Mouse (Mus musculus): ENCODE measurements at regions not wholly inside any gene's neighbourhood (a gene's known extent, or its start where the extent isn't known, plus 50 kb on each side); places are given as distances from the start of the nearest gene placed in this dataset.
A peak's percentile ranks its signal among the peaks of the same experiment; 100 is the strongest.
"Not testable (repeated sequence)": the region's sequence is repeated elsewhere in the genome, so short reads cannot be mapped to it uniquely, and the experiment has no call there.

DNA sequence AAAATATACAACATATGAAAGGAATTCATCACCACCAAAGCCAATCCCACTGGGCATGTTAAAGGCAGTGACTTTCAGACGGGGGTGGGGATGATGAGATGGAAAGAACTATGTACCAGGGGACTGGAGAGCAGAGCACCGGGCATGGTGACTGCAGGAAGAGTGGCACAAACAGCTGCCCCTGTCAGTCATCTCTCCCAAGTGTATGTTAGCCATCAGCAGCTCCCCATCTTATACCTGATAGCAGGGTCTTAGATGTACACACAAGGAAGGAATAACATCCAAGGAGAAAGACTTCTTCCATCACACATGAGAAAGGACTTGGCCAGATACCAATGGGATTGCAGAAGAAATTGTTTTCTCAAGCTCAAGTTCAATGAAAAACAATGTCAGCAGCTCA lies 257.2 kb downstream of the Nuak1 start:
- DNase-seq (ENCODE audit: low read depth): no peak

DNA sequence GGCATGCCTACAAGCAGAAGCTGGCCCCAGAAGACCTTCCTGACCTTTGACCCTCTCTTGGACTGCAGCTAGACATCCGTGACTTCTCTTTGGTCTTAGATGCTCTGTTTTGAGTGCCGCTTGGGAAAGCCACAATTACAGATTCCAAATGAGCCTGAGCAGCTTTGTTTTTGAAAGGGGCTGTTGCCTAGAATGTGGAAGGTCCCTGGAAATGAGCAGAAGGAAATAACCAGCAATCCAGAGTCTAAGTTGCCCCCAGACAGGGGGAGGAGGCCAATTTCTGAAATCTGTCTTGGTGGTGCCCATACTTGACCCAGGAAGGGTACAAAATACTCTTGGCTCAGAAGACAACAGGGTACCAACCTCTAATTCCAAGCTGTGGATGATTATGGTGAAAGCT lies 253.9 kb downstream of the Nuak1 start:
- no peak for DNase-seq (ENCODE audit: low read depth)

DNA sequence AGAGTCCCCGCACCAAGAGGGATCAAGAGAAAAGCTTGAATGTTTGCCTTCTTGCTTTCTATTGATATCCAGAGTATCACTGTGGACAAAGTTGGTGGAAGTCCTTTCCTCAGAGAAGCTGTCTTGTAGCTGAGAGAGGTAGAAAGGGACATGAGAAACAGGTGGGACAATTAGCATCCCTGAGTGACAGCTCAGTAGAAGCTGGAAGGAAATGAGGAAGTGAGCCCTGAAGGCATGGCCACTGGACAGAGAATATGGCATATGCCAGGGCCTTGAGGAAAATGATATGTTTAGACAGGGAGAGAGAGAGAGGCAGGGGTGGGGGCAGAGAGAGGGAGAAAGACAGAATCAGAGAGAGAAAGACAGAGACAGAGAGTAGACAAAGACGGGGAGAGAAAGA lies 241.4 kb downstream of the Nuak1 start:
- DNase-seq (ENCODE audit: low read depth): no peak

DNA sequence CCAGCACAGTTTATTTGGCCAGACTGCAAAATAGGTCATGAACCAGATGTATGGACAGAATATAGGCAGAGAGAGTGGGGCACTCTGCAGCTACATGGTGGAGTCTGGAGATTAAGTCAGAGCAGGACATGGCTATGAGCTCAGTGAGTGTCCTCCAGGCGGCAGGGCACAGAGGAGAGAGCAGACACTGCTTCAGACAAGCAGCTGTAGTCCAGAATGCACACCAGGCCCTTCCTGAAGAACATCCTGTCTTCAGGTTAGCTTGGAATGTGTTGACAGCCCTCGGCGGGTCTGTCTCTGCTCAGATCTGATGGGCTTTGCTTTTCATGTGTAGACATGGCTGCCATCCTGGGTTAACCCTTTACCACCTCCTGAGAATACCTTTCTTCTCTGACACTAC lies 238.6 kb downstream of the Nuak1 start:
- DNase-seq (ENCODE audit: low read depth): no peak

DNA sequence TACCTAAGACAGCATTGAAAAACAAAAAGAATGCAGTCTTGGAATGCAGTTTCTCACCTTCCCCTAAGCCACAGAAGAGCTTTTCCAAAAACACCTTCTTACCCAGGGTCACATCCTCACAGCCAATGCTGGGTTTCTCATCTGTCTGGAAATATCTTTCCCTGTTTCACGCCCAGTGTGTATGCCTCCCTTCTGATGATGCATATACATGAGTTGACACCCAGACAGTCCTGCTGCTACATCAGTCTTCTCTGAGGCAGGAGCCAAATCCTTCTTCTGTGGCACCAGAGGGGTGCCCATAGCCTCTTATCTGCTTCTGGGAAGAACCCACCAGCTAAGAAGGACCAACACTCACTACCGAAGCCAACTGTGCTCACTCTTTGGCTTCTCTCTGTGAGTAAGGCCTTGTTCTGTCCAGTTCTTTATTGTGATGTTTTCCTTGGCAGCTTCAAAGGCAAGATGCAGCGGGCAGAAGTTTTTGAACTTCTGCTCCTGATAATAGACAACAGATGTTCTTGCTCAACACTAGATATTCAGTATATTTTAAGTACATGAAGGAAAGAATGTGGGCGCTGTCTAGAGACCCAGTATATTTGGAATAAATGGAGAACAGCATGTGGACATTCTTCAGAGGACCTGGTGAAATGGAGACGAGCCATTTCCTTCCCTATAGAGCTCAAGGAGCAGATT lies 228.2 kb downstream of the Nuak1 start:
- no peak for DNase-seq (ENCODE audit: low read depth)

DNA sequence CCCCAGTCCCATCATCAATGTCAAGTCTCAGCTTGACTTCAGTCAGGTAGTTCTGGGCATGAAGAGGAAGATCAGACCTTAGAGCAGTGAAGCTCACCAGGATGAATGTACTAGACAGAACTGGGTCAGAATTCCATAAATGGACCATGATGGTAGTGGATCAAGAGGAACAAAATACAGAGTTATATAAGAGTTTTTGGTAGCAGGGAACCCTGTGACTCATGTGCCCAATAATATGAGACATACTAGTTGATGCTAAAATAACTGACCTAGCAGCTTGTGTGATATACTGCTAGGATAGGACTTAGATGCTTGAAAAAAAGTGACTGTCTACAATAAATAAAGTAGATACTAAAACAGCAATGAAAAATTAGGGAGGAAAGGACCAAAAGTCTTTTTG lies 225.6 kb downstream of the Nuak1 start:
- DNase-seq (ENCODE audit: low read depth): no peak

DNA sequence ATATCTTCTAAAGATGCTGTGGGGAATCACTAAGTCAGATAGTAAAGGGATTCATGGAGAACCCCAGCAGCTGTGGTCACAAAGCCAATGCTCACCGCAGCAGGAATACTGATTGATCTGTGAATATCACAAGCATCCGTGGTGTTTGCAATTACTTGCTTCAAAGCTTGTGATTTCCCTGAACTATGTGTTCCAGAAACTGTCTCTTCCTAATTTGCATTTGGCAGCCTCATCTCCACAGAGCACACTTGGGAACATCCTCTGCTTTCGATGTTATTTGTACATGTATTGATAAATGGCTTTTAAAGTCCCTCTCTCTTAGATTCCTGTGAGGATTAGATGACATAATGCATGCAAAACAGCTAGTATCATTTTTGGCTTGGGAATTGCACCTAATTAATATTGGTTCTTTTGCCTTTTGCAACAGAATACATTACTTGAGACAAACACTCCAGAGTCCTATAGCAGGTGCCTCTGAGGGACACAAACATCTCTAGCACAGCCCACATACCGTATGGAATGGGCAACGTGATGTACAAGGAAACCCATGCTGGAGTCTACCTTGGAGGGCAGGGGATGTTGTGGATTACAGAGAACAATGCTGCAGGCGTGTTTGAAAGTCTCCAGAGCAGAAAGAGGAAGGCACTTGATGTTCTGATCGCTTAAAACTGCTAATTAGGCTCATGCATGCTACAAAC lies 211.0 kb downstream of the Nuak1 start:
- no peak for DNase-seq (ENCODE audit: low read depth)

DNA sequence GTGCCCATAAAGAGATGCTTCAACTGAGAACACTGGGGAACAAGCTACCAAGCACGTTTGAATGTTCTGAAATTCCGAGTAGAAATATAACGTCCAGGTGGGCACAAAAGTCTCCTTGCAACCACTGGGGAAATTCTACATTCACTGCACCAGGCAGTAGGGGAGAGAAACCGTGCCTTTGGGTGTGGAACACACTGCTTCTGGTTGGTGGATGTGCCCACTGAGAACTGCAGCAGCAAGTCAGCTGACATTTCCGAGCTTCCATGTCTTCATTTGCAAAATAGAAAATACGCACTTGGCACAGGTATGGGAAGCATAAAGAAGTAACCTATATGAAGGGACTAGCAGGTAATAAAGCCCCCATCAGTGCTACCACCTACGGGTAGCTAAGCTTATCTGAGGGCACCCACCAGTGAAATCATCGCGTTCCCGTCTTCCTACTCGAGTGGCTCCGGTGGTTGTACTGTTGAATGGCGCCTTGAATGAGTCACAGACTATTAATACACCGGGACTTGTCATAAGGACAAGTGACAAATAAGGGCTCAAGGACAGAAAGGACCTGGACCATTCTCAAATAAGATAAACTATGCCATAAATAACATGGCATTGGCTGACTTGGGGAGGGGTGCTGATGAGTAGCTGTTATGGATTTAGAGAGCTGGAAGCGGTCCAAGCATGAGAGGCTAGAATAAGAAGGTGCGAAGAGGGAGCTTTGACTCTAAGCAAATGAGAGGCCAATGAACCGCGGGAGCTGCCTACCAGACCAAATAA lies 210.2 kb downstream of the Nuak1 start:
- DNase-seq (ENCODE audit: low read depth): no peak

DNA sequence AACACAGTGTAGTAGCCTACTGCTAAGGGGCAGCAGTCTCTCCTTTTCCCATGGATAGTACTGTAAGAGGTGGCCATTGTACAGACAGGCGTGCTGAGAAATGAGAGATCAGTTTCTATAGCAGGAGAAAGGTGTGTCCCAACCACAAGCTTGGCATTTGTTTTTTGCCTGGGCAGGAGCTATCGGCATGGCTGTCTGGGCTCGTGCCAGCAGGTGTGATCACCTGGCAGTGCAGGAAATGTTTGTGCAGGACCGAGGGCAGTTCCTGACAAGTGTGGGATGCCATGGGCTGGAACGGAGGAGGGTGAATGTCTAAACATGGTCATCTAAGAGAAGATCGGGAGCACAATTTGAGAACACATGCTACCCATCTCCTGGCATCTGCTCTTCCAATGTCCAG lies 205.4 kb downstream of the Nuak1 start:
- DNase-seq (ENCODE audit: low read depth): no peak

DNA sequence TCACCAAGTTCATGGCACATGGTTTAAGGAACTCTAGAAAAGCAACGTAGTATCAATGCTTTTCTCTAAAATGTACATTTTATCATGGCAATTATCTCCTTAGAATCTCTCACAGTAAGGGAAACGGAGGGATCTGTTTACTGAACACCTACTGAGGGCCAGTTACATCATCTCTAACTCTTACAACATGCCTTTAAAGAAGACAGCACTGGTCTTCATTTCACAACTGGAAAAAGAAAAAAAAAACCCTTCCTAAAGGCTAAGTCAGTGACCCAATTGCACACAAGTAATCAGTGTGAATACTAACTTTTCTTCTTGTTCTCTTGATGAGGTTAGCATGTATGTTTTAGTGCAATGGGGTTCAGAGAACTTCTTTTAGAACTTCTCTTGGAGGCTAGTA lies 204.2 kb downstream of the Nuak1 start:
- DNase-seq (ENCODE audit: low read depth): no peak

DNA sequence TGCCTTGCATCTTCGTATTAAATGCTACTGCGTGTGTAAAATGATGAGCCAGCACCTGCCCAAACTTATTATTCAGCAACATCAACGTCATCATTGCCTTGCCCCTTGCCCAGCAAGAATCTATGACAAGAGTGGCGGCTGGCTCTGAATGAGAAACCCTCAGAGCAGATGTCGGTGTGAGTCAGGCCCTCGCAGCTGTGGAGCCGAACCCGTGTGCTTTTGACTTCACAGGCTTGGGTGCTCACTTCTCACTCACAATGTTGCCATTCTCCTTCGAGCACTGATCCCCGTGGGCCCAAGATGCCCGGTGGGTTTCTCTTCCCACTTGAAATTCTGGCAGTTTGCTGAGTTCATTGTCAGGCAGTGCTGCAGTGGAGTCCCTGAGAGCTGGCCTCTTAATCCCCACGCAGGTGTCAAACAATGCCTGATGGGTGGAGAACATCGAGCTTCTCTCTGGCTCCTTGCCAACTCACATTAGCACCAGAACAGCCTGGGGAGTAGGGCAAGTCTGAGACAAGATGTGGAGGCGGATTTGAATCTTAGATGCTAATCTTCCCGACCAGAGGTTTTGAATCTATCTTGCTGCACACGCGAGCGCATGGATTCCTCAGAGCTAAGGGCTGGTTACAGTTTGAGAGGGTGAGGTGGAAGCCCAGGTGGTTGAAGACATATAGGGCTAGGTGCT lies 202.0 kb downstream of the Nuak1 start:
- DNase-seq (ENCODE audit: low read depth): no peak

DNA sequence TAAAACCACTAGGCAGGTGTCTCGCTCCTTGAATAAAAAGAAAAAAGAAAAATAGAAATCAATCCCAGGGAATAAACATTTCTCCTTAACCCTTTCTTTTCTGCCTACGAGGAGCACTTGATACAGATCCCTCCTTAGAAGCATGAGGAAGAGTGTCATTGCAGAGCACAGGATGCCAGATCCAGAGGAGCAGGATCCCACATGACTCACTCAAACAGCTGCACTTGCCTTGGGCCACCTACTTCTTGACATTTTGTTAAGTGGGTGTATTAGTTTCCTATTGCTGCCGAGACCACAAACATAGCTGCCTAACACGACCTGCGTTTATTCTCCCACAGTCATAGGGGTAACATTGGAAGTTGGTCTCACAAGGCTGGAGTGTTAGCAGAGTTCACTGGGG lies 197.1 kb downstream of the Nuak1 start:
- DNase-seq (ENCODE audit: low read depth): no peak

DNA sequence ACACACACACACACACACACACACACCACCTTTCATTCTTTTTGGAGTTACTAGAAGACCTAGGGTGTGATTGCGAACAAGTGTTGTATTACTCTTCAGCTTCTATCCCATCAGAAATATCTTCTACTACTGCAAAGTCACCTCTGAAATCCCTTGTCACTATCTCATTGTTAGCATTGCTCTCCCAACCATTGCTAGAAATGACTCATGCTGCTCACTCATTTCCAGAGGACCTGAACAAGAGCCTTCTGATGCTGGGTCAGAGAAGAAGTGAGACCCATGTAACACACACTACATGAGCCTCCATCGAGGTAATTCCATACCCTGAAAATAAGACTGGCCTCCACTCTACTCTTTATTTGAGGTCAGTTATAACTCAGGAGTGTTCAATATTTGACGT lies 191.1 kb downstream of the Nuak1 start:
- DNase-seq (ENCODE audit: low read depth): no peak

DNA sequence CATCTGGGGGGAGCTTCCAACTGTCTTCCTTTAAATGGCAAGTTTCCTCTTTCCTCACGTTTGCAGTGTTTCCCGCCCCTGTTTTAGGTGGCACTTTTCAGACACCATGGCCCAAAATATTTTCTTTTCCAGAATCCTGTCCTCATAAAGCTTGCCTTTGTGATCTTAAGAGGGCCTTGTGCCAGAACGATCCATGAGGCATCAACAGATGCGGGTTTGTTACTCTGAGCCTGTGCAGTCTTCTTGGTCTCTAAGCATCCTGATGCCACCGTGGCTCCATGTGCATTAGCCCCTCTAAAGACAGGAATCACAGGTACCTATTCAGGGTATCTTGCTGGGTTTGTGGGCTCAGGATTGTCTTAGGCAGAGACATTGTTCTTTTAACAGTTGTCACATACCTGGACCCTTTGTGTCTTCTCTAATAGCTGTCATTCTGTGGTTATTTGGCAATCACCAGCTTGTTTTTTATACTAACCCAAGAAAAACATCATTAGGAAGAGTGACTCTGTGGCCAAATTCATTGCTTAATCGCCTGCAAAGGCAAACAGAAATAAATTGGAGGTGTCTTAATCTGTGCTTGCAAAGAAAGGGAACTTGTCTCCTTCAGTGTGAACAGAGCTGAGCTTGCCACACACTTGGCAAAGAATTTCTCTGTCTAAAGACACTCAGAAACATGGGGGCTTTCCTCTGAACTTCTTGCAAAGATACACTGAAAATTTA lies 179.3 kb downstream of the Nuak1 start:
- DNase-seq (ENCODE audit: low read depth): peak; percentile 29

DNA sequence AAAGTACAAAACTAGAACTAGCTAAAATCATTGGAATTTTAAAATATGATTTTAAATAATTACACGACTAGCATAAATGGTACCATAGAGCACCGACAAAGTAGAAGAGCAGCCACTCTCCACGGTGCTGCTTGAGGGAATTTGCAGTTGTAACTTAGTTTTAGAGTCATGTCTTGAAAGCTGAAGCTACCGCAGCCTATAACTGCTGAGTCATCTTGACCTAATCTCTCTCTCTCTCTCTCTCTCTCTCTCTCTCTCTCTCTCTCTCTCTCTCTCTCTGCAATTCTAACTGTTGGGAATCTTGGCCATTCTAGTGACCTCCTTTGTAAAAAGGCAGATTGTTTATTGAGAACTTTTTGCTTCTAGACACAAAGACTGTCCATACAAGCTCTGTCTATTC lies 177.5 kb downstream of the Nuak1 start:
- DNase-seq (ENCODE audit: low read depth): peak; percentile 3

DNA sequence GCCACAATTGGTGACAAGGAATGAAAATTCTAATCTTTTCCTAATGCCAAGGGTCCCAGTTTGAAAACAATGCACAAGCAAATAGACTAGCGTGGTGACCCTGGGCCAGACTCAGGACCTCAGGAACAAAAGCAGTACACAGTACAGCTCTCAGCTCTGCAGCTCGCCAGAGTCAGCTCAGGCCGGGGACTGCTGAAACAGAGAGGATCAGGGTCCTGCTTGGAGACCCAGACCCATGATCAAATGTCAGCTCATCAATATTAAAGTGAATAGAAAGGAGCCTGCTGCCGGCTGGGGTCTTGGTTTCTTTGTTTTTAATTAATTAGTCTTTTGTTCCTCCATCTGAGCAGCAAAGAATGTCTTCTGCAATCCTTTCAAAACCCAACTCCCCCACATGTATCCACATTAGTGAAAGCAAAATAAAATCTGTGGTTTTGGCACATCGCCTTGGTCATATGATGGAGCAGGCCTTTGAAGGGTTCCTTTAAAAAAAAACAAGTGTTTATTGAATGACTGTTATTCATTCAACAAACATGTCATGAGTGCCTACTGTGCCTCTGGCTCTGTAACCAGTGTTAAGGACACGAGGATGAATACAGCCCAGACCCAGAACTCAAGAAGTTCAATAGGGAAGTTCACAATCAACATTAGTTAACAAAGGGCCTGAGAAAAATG lies 154.4 kb downstream of the Nuak1 start:
- no peak for DNase-seq (ENCODE audit: low read depth)

DNA sequence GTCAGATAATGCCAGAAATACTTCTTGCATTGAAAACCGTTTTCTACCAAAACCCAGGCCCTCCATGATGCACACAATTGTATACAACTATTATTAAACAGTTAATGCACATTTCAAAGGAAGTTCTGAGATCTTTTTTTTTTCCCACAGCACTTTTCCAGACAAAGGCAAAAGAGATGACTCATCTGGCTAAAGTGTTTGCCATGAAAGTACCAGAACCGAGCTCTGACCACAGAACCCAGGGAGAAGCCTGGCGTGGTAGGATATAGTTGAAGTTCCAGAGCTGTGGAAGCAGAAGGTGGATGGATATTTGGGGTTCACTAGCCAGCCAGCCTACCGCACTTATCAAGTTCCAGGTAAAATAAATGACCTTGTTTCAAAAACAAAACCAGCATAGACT lies 146.0 kb downstream of the Nuak1 start:
- no peak for DNase-seq (ENCODE audit: low read depth)

DNA sequence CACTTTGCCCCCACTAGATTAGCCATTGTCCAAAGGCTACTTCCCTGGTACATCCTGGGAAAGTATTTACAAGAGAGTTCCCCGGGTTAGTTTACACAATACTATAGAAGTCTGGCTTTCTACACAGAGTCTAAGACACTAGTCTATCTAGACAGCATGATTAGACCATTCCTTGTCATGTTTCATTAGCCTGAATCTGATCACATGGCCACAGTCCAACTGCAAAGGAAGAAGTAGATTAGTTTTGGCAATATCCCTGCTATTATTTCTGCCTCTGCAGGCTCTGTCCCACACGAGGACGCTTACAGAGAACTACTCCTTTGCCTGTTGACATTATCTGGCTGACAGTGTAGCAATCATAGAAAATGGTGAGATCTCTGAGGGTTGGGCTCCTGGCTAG lies 144.2 kb downstream of the Nuak1 start:
- no peak for DNase-seq (ENCODE audit: low read depth)

DNA sequence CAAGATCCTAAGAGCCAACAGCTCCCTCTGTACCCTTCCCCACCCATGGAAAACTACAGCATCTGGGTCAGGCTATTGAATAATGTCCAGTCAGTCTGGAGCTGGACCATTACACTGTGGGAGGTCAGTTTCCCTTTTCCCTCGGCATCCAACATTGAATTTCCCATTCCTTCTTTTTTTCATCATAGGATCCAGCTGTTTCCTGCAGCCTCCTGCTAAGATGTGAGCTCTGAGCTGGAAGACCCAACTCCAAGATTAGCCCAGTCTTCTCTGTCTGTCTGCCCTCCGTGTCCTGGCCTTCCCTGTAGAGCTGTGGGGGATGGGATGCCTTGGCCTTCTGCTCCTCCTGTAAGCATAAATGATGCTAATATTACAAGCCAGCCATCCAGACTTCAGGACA lies 138.8 kb downstream of the Nuak1 start:
- DNase-seq (ENCODE audit: low read depth): no peak

DNA sequence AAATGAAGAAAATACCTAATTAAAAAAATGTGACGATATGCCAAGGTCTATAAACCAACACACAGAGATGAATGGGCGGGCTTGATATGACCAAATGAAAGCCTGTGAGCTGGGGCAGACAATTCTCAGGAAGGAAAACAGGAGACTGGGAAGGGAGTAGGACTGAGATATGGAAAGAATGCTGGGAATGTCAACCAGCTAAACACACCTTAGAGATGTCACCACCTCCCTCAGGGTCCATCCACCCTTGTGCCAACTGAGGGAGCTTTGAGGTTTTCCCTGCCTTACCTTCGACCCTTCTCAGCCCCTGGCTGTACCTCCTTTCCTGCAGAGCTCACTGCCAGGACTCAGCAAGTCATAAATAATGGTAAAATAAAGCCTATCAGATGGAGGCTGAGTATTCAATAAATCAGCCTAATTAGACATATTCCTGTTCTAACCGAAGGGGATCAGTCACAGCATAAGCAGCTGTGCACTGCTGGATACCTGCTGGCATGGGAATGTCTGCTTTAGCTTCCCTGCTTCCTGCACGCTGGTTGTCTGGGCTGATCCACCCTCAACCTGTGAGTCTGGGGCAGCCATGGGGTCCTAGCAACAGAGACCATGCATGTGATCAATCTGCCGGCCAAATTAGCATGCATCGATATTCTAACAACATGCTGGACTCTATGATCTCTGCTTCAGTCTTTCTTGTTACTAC lies 137.4 kb downstream of the Nuak1 start:
- DNase-seq (ENCODE audit: low read depth): no peak

DNA sequence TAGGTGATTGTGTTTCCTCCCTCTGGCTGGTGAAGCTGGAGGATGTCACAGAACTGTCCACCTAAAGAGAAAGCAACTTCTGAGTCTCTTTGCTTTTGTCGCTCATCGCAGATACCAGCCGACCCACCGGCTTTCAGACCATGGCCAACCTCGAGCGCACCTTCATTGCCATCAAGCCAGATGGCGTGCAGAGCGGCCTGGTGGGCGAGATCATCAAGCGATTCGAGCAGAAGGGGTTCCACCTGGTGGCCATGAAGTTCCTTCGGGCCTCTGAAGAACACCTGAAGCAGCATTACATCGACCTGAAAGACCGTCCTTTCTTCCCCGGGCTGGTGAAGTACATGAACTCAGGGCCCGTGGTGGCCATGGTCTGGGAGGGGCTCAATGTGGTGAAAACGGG lies 131.7 kb downstream of the Nuak1 start:
- DNase-seq (ENCODE audit: low read depth): not testable (repeated sequence)
